ENCODE assay signal across 12 mouse cellular contexts in the genomic region with DNA sequence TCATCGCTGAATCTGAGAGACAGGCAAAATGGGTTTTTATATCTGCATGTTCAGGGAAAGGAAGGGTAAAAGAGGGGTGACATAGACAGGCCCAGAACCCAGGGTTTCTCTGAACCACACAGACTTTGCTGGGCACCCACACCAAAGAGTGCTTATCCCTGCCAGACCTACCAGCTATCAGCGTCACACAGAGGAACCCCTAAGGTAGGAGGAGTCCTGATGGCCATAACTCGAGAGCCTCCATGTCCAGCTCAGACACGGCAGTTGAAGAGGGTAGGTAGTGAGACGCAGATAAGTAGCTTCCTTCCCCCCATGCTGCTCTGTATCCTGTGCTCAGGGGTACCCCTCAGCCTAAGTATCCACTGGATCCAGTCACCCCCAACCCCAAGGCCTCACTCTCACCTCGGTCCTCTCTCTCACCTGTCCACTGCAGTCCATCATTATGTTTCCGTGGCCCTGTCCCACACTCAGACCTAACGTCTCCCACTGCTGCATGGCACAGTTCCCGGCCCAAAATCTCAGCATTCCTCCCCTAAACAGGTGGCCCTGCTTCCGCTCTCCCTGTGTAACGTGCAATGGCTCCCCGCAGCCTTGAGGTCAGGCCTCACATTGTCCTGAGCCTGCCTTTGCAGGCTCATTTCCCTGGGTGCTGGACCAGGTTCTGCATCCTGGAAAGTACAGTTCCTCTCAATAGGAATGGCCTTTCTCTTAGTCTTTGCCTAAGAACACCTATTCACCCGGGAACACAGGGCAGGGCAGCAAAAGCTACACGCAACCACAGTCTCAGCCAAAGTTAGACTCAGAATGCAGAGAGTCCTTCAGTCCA. TPM values are rescaled to one million over a fixed set of nuclear protein-coding genes. Genes with fewer than 3 reads are reported as not detected.
A peak's percentile ranks its signal among the peaks of the same experiment; 100 is the strongest.
DNase-seq lines count a peak whose midpoint lies in the region; ATAC-seq and TF ChIP-seq lines count a peak whose summit lies in the region.
"Had no signal": no experiment of that assay in that cellular context is flagged by ENCODE, and none has a peak within 500 bp of the region (broad histone marks: within the 10 kb centered on the region; RNA-seq: fewer than 3 reads in every experiment).

No protein-coding gene starts in this region.

- peak overlapping the region; percentile 18; the same call in 1 of the 2 replicates for H3K9ac ChIP-seq in embryonic facial prominence, embryonic 11.5 days (replicated peaks; ENCODE audit: low read length)
- H3K9ac ChIP-seq in midbrain, embryonic 16.5 days (ENCODE audit: low read depth, low read length) = no peak overlapping the region
- no peak overlapping the region for H3K9ac ChIP-seq in liver, adult 2 months (ENCODE audit: low read depth, low read length)
- H3K9ac ChIP-seq in hindbrain, embryonic 16.5 days (ENCODE audit: low read depth, low read length) = no peak overlapping the region
- H3K9ac ChIP-seq: hindbrain, embryonic 15.5 days; limb, embryonic 15.5 days had no signal

- no peak for ATAC-seq in embryonic facial prominence, embryonic 11.5 days (replicated peaks; ENCODE audit: insufficient number of reproducible peaks, low FRiP score, low TSS enrichment, low read depth)
- ATAC-seq in midbrain, embryonic 16.5 days = no peak
- no peak for ATAC-seq in hindbrain, embryonic 16.5 days

- H3K27me3 ChIP-seq in embryonic facial prominence, embryonic 11.5 days (ENCODE audit: control insufficient read depth, insufficient read depth, low read length) = no peaks in the 10 kb centered on the region
- peaks cover 11% of the 10 kb centered on the region; the same call in 1 of the 2 replicates for H3K27me3 ChIP-seq in embryonic facial prominence, embryonic 10.5 days (replicated peaks; ENCODE audit: low read depth, poor library complexity, severe bottlenecking)
- H3K27me3 ChIP-seq in midbrain, embryonic 10.5 days (ENCODE audit: low read depth, poor library complexity, severe bottlenecking) = peaks cover 22% of the 10 kb centered on the region
- H3K27me3 ChIP-seq in midbrain, embryonic 16.5 days (ENCODE audit: control insufficient read depth, insufficient read depth, low read depth, low read length) = no peaks in the 10 kb centered on the region
- no peaks in the 10 kb centered on the region for H3K27me3 ChIP-seq in liver, adult 2 months (ENCODE audit: control insufficient read depth, insufficient read depth, low read length)
- no peaks in the 10 kb centered on the region for H3K27me3 ChIP-seq in hindbrain, embryonic 16.5 days (replicated peaks; ENCODE audit: control insufficient read depth, insufficient read depth, low read length)
- H3K27me3 ChIP-seq: hindbrain, embryonic 15.5 days; limb, embryonic 15.5 days had no signal

- no peak overlapping the region for H3K4me2 ChIP-seq in embryonic facial prominence, embryonic 11.5 days (ENCODE audit: low read depth, low read length)
- H3K4me2 ChIP-seq in midbrain, embryonic 16.5 days (ENCODE audit: low read length) = no peak overlapping the region
- no peak overlapping the region for H3K4me2 ChIP-seq in hindbrain, embryonic 16.5 days (ENCODE audit: low read length)
- H3K4me2 ChIP-seq: hindbrain, embryonic 15.5 days; limb, embryonic 15.5 days had no signal

- no peaks in the 10 kb centered on the region for H3K9me3 ChIP-seq in embryonic facial prominence, embryonic 11.5 days (replicated peaks; ENCODE audit: control insufficient read depth, low read length)
- H3K9me3 ChIP-seq in embryonic facial prominence, embryonic 10.5 days = no peaks in the 10 kb centered on the region
- H3K9me3 ChIP-seq in midbrain, embryonic 10.5 days (replicated peaks) = no peaks in the 10 kb centered on the region
- no peaks in the 10 kb centered on the region for H3K9me3 ChIP-seq in midbrain, embryonic 16.5 days (replicated peaks; ENCODE audit: control insufficient read depth, low read length, poor library complexity, severe bottlenecking)
- no peaks in the 10 kb centered on the region for H3K9me3 ChIP-seq in hindbrain, embryonic 16.5 days (ENCODE audit: control insufficient read depth, low read length)
- H3K9me3 ChIP-seq: hindbrain, embryonic 15.5 days; limb, embryonic 15.5 days had no signal

- TF ChIP-seq POLR2A in liver, adult 2 months (IDR thresholded peaks at IDR 0.05; ENCODE audit: extremely low read depth, insufficient read depth, low read length) = no peak

- no peak overlapping the region for H3K27ac ChIP-seq in embryonic facial prominence, embryonic 11.5 days (replicated peaks; ENCODE audit: low read depth, low read length)
- H3K27ac ChIP-seq in embryonic facial prominence, embryonic 10.5 days (replicated peaks) = no peak overlapping the region
- no peak overlapping the region for H3K27ac ChIP-seq in midbrain, embryonic 10.5 days (replicated peaks)
- no peak overlapping the region for H3K27ac ChIP-seq in midbrain, embryonic 16.5 days (ENCODE audit: low read length)
- peak overlapping the region; percentile 94 for H3K27ac ChIP-seq in liver, adult 2 months (replicated peaks; ENCODE audit: insufficient read depth, low read depth, low read length)
- no peak overlapping the region for H3K27ac ChIP-seq in hindbrain, embryonic 16.5 days (ENCODE audit: low read depth, low read length)
- H3K27ac ChIP-seq: hindbrain, embryonic 15.5 days; left cerebral cortex, adult 2 months; limb, embryonic 15.5 days had no signal

- DNase-seq in embryonic facial prominence, embryonic 11.5 days (ENCODE audit: low spot score) = no peak
- DNase-seq in embryonic facial prominence, embryonic 10.5 days (ENCODE audit: low spot score) = no peak
- DNase-seq in midbrain, embryonic 10.5 days (ENCODE audit: low spot score) = peak; percentile 10
- no peak for DNase-seq in liver, adult 2 months (ENCODE audit: extremely low read depth, low read depth, low spot score)
- DNase-seq in embryo, embryonic 11 days = no peak
- no peak for DNase-seq in gastrocnemius, adult 18-20 months (ENCODE audit: low spot score)

- 86% methylated on average over 14 of the region's 14 CpGs for WGBS in embryonic facial prominence, embryonic 11.5 days
- 85% methylated on average over 14 of the region's 14 CpGs for WGBS in embryonic facial prominence, embryonic 10.5 days
- 91% methylated on average over 14 of the region's 14 CpGs for WGBS in midbrain, embryonic 10.5 days
- WGBS in midbrain, embryonic 16.5 days = 88% methylated on average over 14 of the region's 14 CpGs
- 68% methylated on average over 14 of the region's 14 CpGs for WGBS in liver, adult 2 months
- 85% methylated on average over 14 of the region's 14 CpGs for WGBS in hindbrain, embryonic 16.5 days

- peaks cover 37% of the 10 kb centered on the region; the same call in 1 of the 2 replicates for H3K79me2 ChIP-seq in liver, adult 2 months (ENCODE audit: control insufficient read depth, insufficient read depth, low read length)

- H3K4me3 ChIP-seq in embryonic facial prominence, embryonic 11.5 days (ENCODE audit: low read depth, low read length) = no peak overlapping the region
- H3K4me3 ChIP-seq in embryonic facial prominence, embryonic 10.5 days = no peak overlapping the region
- H3K4me3 ChIP-seq in midbrain, embryonic 10.5 days = no peak overlapping the region
- no peak overlapping the region for H3K4me3 ChIP-seq in midbrain, embryonic 16.5 days (ENCODE audit: low read depth, low read length)
- H3K4me3 ChIP-seq in liver, adult 2 months (ENCODE audit: insufficient read depth, low read depth, low read length) = no peak overlapping the region
- no peak overlapping the region for H3K4me3 ChIP-seq in hindbrain, embryonic 16.5 days (ENCODE audit: low read length)
- H3K4me3 ChIP-seq: hindbrain, embryonic 15.5 days; left cerebral cortex, adult 2 months; limb, embryonic 15.5 days had no signal

- no peaks in the 10 kb centered on the region for H3K36me3 ChIP-seq in embryonic facial prominence, embryonic 11.5 days (replicated peaks; ENCODE audit: control insufficient read depth, insufficient read depth, low read depth, low read length)
- H3K36me3 ChIP-seq in embryonic facial prominence, embryonic 10.5 days (replicated peaks) = 0 out of 2 replicates have a peak, but pooled peaks cover 2% of the 10 kb centered on the region
- no peaks in the 10 kb centered on the region for H3K36me3 ChIP-seq in midbrain, embryonic 10.5 days
- H3K36me3 ChIP-seq in midbrain, embryonic 16.5 days (ENCODE audit: control insufficient read depth, insufficient read depth, low read length) = no peaks in the 10 kb centered on the region
- H3K36me3 ChIP-seq in liver, adult 2 months (ENCODE audit: control insufficient read depth, insufficient read depth, low read length) = peaks cover 2% of the 10 kb centered on the region; the same call in 1 of the 2 replicates
- H3K36me3 ChIP-seq in hindbrain, embryonic 16.5 days (ENCODE audit: control insufficient read depth, insufficient read depth, low read length) = no peaks in the 10 kb centered on the region
- H3K36me3 ChIP-seq: hindbrain, embryonic 15.5 days; limb, embryonic 15.5 days had no signal

- no peaks in the 10 kb centered on the region; the same call in 1 of the 2 replicates for H3K4me1 ChIP-seq in embryonic facial prominence, embryonic 11.5 days (ENCODE audit: control insufficient read depth, insufficient read depth, low read length)
- peaks cover 30% of the 10 kb centered on the region for H3K4me1 ChIP-seq in embryonic facial prominence, embryonic 10.5 days
- H3K4me1 ChIP-seq in midbrain, embryonic 10.5 days = peaks cover 19% of the 10 kb centered on the region
- H3K4me1 ChIP-seq in midbrain, embryonic 16.5 days (ENCODE audit: control insufficient read depth, insufficient read depth, low read length) = peaks cover 4% of the 10 kb centered on the region; the same call in 1 of the 2 replicates
- H3K4me1 ChIP-seq in liver, adult 2 months (ENCODE audit: control insufficient read depth, insufficient read depth, low read length) = peaks cover 63% of the 10 kb centered on the region
- H3K4me1 ChIP-seq in hindbrain, embryonic 16.5 days (ENCODE audit: control insufficient read depth, insufficient read depth, low read depth, low read length) = no peaks in the 10 kb centered on the region; the same call in 1 of the 2 replicates

- no peak for TF ChIP-seq CTCF in liver, adult 2 months (IDR thresholded peaks at IDR 0.05; ENCODE audit: low read depth, low read length)

RNA-seq across cellular contexts. Expression of gene Gm10300, which starts 7.2 kb away (rescaled TPM):
- not detected in 2 replicates for polyA plus RNA-seq in embryonic facial prominence, embryonic 11.5 days (2014; fragmentation: Nextera tagmentation; extraction: Ambion mirVana)
- polyA plus RNA-seq in embryonic facial prominence, embryonic 10.5 days (2016; fragmentation: Nextera tagmentation; extraction: Ambion mirVana) = not detected in 2 replicates
- not detected in 2 replicates for polyA plus RNA-seq in midbrain, embryonic 10.5 days (2016; fragmentation: Nextera tagmentation; extraction: Ambion mirVana)
- not detected in 2 replicates for polyA plus RNA-seq in midbrain, embryonic 16.5 days (2015; fragmentation: Nextera tagmentation; extraction: Ambion mirVana)
- 0.09 and 0.20 TPM in 2 replicates for total RNA-seq in liver, adult 2 months (2014; rRNA removed)
- 0.04 and 0.13 TPM in 2 replicates for polyA plus RNA-seq in liver, adult 2 months (2012; rRNA removed)
- polyA plus RNA-seq in hindbrain, embryonic 16.5 days (2015; fragmentation: Nextera tagmentation; extraction: Ambion mirVana) = 0.09 TPM in 1 of 2 replicates, not detected in the other
- under 1 TPM in 1 of 2 experiments, not detected in 1; 0.09 TPM for total RNA-seq in gastrocnemius, adult 18-20 months (2021)
- total RNA-seq: left cerebral cortex, adult 2 months had no signal
- polyA plus RNA-seq: brain, embryonic 14.5 days; hindbrain, embryonic 15.5 days had no signal

RNA-seq across cellular contexts. Expression of gene Epb41, which starts 7.8 kb away (rescaled TPM):
- 139 and 141 TPM in 2 replicates for polyA plus RNA-seq in embryonic facial prominence, embryonic 11.5 days (2014; fragmentation: Nextera tagmentation; extraction: Ambion mirVana)
- 133 and 136 TPM in 2 replicates for polyA plus RNA-seq in embryonic facial prominence, embryonic 10.5 days (2016; fragmentation: Nextera tagmentation; extraction: Ambion mirVana)
- polyA plus RNA-seq in midbrain, embryonic 10.5 days (2016; fragmentation: Nextera tagmentation; extraction: Ambion mirVana) = 123 and 167 TPM in 2 replicates
- 61.7 and 69.9 TPM in 2 replicates for polyA plus RNA-seq in midbrain, embryonic 16.5 days (2015; fragmentation: Nextera tagmentation; extraction: Ambion mirVana)
- 46.8 and 48.0 TPM in 2 replicates for total RNA-seq in liver, adult 2 months (2014; rRNA removed)
- 29.6 and 40.7 TPM in 2 replicates for polyA plus RNA-seq in liver, adult 2 months (2012; rRNA removed)
- polyA plus RNA-seq in hindbrain, embryonic 16.5 days (2015; fragmentation: Nextera tagmentation; extraction: Ambion mirVana) = 43.1 and 60.9 TPM in 2 replicates
- 100 to 1,000 TPM; 108 to 134 TPM for total RNA-seq in gastrocnemius, adult 18-20 months (2021)
